Mouse (Mus musculus) lung, embryonic 16.5 days (tissue): ENCODE measurements around the gene AI854703. TPM values are rescaled to one million over a fixed set of nuclear protein-coding genes. Genes with fewer than 3 reads are reported as not detected.
A peak's percentile ranks its signal among the peaks of the same experiment; 100 is the strongest.
"Not testable (repeated sequence)": the region's sequence is repeated elsewhere in the genome, so short reads cannot be mapped to it uniquely, and the experiment has no call there.

Experiments used
- ATAC-seq: fragments of 200-750 bp; cut with Nextera tagmentation; 2 replicates; pipeline ENCODE4 v1.8.0; 2017; ENCODE audit warnings: low read depth, mild to moderate bottlenecking, moderate library complexity
- H3K27ac ChIP-seq: fragments of 300-500 bp; sonication (generic); 2 replicates; pipeline ENCODE4 v1.5.1; 2014; ENCODE audit warnings: mild to moderate bottlenecking, control low read depth, low read length
- H3K27me3 ChIP-seq: fragments of 300-500 bp; sonication (generic); 2 replicates; pipeline ENCODE4 v1.6.1; 2014; ENCODE audit warnings: low read depth, low read length, mixed read lengths; ENCODE audit not compliant: control insufficient read depth, insufficient read depth
- H3K36me3 ChIP-seq: fragments of 300-500 bp; sonication (generic); 2 replicates; pipeline ENCODE4 v1.6.1; 2014; ENCODE audit warnings: low read length; ENCODE audit not compliant: control insufficient read depth, insufficient read depth
- H3K4me1 ChIP-seq: fragments of 300-500 bp; sonication (generic); replicated peaks from 2 replicates; pipeline ENCODE4 v1.6.1; 2014; ENCODE audit warnings: low read length, mixed read lengths; ENCODE audit not compliant: control insufficient read depth, insufficient read depth
- H3K4me2 ChIP-seq: fragments of 300-500 bp; sonication (generic); 2 replicates; pipeline ENCODE4 v1.6.1; 2014; ENCODE audit warnings: low read depth, low read length, control low read depth
- H3K4me3 ChIP-seq: fragments of 300-500 bp; sonication (generic); 2 replicates; pipeline ENCODE4 v1.5.1; 2014; ENCODE audit warnings: mild to moderate bottlenecking, low read length, control low read depth
- H3K9ac ChIP-seq: fragments of 300-500 bp; sonication (generic); 2 replicates; pipeline ENCODE4 v1.6.1; 2014; ENCODE audit warnings: low read length, control low read depth
- H3K9me3 ChIP-seq: fragments of 300-500 bp; sonication (generic); 2 replicates; pipeline ENCODE4 v1.6.1; 2016; ENCODE audit warnings: low read length; ENCODE audit not compliant: control insufficient read depth
- WGBS: fragments of 180-500 bp; shearing (Covaris S2); extraction: QIAGEN DNeasy Blood & Tissue Kit; methylation state at CpG from one replicate; pipeline ENCODE4 v1.1.7; 2014; 5-methylcytosine and 5-hydroxymethylcytosine counted together
- polyA plus RNA-seq: library from polyadenylated mRNA; unstranded; fragments of >200 nt; fragmentation: Nextera tagmentation; extraction: Ambion mirVana; gene quantifications from 2 replicates; pipeline ENCODE4 v1.2.1, GENCODE M21; 2015

The AI854703 gene
- polyA plus RNA-seq, 1 experiment from 2014 or later = 0.41 TPM

DNA sequence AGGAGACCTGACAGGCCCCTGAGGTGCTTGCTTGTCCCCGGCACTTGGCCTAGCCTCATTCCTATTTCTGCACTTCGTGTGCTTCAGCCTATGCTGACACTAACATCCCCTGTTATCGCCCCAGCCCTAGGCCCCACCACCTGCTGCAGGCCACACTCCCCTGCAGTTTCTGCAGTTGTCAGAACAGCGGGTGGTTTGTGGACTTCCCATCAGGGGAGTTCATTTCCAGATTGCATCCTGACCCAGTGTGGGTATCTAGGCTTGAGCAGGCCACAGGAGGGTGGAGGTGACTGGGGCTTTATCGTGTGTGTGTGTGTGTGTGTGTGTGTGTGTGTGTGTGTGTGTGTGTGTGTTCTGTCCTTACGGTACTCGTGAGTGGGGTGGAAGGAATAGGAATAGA lies 17.1 kb upstream of the AI854703 start:
- no peak for ATAC-seq

DNA sequence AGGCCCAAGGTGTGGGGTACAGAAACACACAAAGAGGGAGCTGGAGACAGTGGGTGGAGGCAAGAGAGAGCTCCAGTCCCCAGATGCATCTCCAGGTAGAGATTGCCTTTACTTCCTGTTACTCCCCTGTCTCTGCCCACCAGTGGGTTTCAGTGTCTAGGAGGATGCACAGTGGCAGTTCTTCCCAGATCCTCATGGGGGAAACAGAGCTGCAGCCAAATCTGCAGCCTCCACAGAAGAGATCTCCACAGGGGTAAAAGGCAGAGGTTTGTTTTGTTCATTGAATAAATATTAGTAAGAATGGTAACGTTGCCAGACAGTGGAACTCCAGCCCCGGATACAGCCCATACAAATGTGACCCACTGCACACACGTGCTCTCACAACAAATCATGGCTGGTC lies 15.9 kb upstream of the AI854703 start:
- WGBS = 42% methylated on average over 3 of the region's 3 CpGs
- peaks cover 2% of the 10 kb centered on the region; the same call in 1 of the 2 replicates for H3K36me3 ChIP-seq

More for the DNA sequence above, 17.1 kb upstream of the AI854703 start:
- Histone ChIP-seq H3K27me3 (no peaks in the 10 kb centered on the region), H3K4me1 (no peaks in the 10 kb centered on the region), H3K36me3 (peaks cover 2% of the 10 kb centered on the region; the same call in 1 of the 2 replicates), H3K4me3 (no peak overlapping the region), H3K9me3 (no peaks in the 10 kb centered on the region), H3K9ac (no peak overlapping the region), H3K4me2 (no peak overlapping the region), H3K27ac (no peak overlapping the region)
- 51% methylated on average over 7 of the region's 7 CpGs for whole genome bisulfite sequencing

DNA sequence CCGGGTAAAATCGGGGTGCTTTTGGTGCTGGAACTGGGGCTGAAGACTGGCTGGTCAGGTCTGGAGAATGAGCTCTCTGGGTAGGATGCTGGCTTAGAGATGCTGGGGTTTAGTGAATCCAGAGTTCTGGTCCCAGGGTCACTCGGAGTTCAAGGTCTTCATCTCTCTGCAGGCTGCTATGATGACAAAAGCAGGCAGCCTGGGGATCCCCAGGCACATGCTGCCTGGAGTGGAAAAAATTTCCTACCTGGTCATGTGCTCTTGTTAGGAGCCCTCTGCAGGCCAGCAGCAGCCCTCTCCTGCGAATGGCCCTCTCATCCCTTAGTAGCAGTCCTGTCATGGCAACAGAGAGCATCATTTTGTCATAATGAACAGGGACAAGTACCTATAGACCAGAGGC lies 13.1 kb upstream of the AI854703 start:
- no peaks in the 10 kb centered on the region for H3K9me3 ChIP-seq
- H3K9ac ChIP-seq = no peak overlapping the region
- WGBS = 77% methylated on average over 4 of the region's 4 CpGs
- no peak overlapping the region for H3K4me2 ChIP-seq
- H3K27ac ChIP-seq = no peak overlapping the region
- no peaks in the 10 kb centered on the region for H3K4me1 ChIP-seq
- ATAC-seq = no peak
- no peak overlapping the region for H3K4me3 ChIP-seq
- no peaks in the 10 kb centered on the region for H3K27me3 ChIP-seq
- H3K36me3 ChIP-seq = peaks cover 2% of the 10 kb centered on the region; the same call in 1 of the 2 replicates

More for the DNA sequence above, 15.9 kb upstream of the AI854703 start:
- Histone ChIP-seq H3K4me3 (no peak overlapping the region), H3K27ac (no peak overlapping the region), H3K4me1 (no peaks in the 10 kb centered on the region), H3K4me2 (no peak overlapping the region), H3K9me3 (no peaks in the 10 kb centered on the region), H3K9ac (no peak overlapping the region), H3K27me3 (no peaks in the 10 kb centered on the region)
- ATAC-seq = no peak

DNA sequence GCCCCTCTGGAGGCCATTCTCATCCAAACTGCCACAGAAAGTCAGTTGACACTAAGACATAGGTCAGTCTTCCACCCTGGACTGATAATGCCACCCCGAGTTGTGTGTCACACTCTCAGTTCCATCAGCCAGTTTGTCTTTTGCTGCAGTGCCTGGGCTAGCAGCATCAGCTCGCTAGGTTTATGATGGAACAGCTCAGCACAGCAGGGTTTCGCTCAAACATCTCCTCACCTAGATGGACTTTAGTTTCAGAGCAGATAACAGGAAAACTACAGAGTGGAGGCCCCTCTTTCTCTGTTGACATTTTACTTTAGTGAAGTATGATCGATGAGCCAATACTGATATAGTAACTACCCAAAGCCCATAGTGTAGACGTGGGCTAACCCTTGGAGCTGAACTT lies 11.8 kb upstream of the AI854703 start:
- Histone ChIP-seq H3K9me3 (no peaks in the 10 kb centered on the region), H3K4me2 (no peak overlapping the region), H3K4me1 (no peaks in the 10 kb centered on the region), H3K27me3 (no peaks in the 10 kb centered on the region), H3K4me3 (no peak overlapping the region), H3K9ac (no peak overlapping the region), H3K27ac (no peak overlapping the region), H3K36me3 (peaks cover 10% of the 10 kb centered on the region)
- WGBS = 86% methylated on average over 5 of the region's 5 CpGs
- ATAC-seq = no peak

DNA sequence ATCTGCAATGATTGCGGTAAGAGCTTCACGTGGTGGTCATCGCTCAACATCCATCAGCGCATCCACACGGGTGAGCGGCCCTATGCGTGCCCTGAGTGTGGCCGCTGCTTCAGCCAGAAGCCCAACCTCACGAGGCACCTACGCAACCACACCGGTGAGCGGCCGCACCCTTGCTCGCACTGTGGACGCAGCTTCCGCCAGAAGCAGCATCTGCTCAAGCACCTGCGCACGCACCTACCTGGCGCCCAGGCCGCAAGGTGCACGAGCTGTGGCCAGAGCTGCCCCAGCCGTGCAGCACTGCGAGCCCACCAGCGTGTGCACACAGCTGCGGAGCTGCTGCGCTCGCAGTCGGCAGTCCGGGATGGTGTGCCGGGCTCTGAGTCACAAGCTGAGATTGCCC lies 6.5 kb upstream of the AI854703 start:
- Histone ChIP-seq H3K36me3 (peaks cover 16% of the 10 kb centered on the region), H3K27me3 (no peaks in the 10 kb centered on the region), H3K4me3 (no peak overlapping the region), H3K27ac (no peak overlapping the region), H3K9ac (no peak overlapping the region), H3K4me1 (no peaks in the 10 kb centered on the region), H3K4me2 (no peak overlapping the region), H3K9me3 (no peaks in the 10 kb centered on the region)
- 90% methylated on average over 30 of the region's 30 CpGs for WGBS
- ATAC-seq = no peak

DNA sequence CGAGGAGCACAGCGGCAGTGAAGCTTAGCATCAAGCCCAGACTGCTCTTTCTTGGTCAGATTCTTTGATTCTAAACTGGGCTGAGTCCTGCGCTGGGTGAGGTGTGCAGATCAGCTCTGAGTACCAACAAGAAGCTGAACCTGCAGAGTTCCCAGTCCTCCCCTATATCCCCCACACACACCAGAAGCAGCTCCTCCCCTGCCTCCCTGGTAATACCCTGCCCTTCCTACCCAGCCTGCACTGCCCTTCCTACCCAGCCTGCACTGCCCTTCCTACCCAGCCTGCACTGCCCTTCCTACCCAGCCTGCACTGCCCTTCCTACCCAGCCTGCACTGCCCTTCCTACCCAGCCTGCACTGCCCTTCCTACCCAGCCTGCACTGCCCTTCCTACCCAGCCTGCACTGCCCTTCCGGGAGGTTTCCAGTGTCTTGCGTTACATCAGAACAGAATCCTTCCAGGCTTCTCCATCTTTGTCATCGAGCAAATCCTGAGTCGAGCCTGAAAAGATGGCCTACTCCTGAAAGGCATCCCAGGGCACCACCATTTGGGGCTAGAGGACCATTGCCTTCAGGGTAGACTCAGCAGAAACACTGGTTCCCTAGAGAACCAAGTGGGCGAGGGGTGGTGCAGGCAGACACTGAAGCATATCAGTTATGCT lies 4.2 kb upstream of the AI854703 start:
- not testable (repeated sequence) for H3K4me1 ChIP-seq, H3K27ac ChIP-seq, H3K9me3 ChIP-seq, H3K27me3 ChIP-seq, ATAC-seq, H3K4me3 ChIP-seq, H3K9ac ChIP-seq, H3K4me2 ChIP-seq
- WGBS = 80% methylated on average over 8 of the region's 8 CpGs
- H3K36me3 ChIP-seq = peaks cover 16% of the 10 kb centered on the region

DNA sequence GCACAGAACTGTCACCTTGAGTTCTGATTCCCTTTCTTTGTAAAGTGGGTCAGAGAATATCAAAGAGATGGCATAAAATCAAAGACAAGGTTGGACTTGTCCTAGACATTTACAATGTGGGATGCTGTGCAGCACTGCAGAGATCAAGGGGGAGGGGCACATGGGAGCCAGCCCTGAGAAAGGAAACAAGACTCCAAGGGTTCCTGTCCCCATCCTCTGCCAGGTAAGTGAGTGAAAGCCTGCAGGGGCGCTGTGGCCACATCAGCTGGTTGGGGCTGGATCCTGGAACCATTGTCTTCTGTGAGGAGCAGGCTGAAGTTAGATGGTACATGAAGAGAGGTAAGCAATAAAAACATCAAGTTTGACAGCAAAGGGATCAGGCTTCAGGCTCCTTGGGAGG lies 3.1 kb upstream of the AI854703 start:
- peaks cover 8% of the 10 kb centered on the region for H3K4me1 ChIP-seq
- H3K9me3 ChIP-seq = no peaks in the 10 kb centered on the region
- H3K27me3 ChIP-seq = peaks cover 20% of the 10 kb centered on the region
- no peak overlapping the region for H3K27ac ChIP-seq
- peaks cover 16% of the 10 kb centered on the region for H3K36me3 ChIP-seq
- WGBS = 40% methylated on average over 1 of the region's 1 CpGs
- ATAC-seq = no peak
- H3K4me3 ChIP-seq = no peak overlapping the region
- no peak overlapping the region for H3K4me2 ChIP-seq
- no peak overlapping the region for H3K9ac ChIP-seq

DNA sequence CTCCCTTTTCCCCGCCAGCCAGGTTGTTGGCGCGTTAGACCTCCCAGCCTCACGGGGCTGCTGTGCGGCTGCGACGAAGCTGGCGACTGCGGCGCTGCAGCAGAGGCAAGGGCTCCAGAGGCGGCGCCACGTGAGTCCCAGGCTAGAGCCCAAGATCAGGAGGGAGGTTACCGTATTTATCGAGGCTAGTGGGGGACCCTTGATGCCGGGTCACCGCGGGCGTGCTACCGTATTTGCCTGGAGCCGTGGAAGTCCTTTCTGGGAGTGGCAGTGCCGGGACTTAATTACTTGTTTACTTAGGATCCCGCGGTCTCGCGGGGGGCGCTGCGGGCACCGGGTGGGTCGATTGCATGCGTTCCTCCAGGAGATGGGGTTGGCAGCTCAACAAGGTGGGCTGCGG lies 420 bp downstream of the AI854703 start:
- Histone ChIP-seq H3K9ac (peak overlapping the region; percentile 64), H3K4me1 (peaks cover 17% of the 10 kb centered on the region), H3K36me3 (no peaks in the 10 kb centered on the region), H3K4me3 (peak overlapping the region; percentile 54), H3K9me3 (no peaks in the 10 kb centered on the region), H3K27ac (no peak overlapping the region), H3K27me3 (peaks cover 39% of the 10 kb centered on the region), H3K4me2 (peak overlapping the region; percentile 79)
- WGBS = under 1% methylated on average over 32 of the region's 32 CpGs
- peak; percentile 61 for ATAC-seq

DNA sequence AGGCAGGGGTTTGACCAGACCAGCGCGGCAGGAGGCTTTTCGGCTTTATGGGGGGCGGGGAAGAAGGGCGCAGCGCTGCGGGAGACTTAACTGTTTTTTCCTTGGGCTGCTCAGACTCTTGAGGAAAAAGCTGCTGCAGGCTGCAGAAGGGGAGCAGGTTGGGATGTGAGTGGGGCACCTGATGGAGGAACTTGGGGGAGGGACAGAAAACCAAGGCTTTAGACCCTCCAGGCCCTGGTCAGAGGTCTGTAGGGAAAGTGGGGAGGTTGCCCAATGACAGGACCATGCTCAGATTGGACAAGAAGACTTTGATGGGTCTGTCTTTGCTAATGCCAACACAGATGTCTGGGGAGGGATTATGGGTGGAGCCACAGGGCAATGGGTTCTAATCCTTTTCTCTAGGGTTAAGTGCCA lies 954 bp downstream of the AI854703 start:
- Histone ChIP-seq H3K27ac (no peak overlapping the region), H3K9me3 (no peaks in the 10 kb centered on the region), H3K9ac (peak overlapping the region; percentile 64), H3K36me3 (no peaks in the 10 kb centered on the region), H3K27me3 (peaks cover 39% of the 10 kb centered on the region), H3K4me2 (peak overlapping the region; percentile 79), H3K4me3 (peak overlapping the region; percentile 54), H3K4me1 (peaks cover 17% of the 10 kb centered on the region)
- ATAC-seq = no peak
- 3% methylated on average over 7 of the region's 7 CpGs for WGBS
